Mouse (Mus musculus): Measurements from ENCODE around the gene Arhgap10.
A peak's percentile ranks its signal among the peaks of the same experiment; 100 is the strongest.

Arhgap10 gene

GRCm38 (mm10) chr8:77440324-77440880 is 77.4 kb downstream of the Arhgap10 start:
- peak; percentile 50 for DNase-seq

DNA sequence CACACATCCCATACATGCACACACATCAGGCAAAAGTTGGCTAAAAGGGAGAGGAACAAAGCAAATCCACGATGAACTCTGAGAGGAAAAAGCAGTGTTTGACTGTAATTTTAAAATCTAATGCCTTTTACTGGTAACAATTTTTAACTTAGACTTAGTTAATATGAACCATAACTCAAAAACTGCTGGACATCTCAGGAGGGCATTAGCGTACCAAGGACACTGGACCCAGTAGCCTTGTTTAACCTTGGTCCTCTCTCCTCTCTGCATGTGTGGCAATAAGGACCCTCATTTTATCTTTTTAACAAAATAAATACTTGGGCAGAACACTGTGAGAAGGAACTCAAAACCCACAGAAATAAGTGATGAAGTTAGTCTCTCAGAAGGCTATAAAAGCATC is 78.1 kb downstream of the Arhgap10 start:
- DNase-seq: no peak

GRCm38 (mm10) chr8:77437807-77438493 is 79.8 kb downstream of the Arhgap10 start:
- no peak for DNase-seq

GRCm38 (mm10) chr8:77436013-77436990 is 81.5 kb downstream of the Arhgap10 start:
- DNase-seq: no peak

GRCm38 (mm10) chr8:77433221-77433620 is 84.5 kb downstream of the Arhgap10 start:
- DNase-seq: no peak

- DNase-seq: no peak
These were observed 85.0 kb downstream of the Arhgap10 start for GRCm38 (mm10) chr8:77432726-77433125.

DNA sequence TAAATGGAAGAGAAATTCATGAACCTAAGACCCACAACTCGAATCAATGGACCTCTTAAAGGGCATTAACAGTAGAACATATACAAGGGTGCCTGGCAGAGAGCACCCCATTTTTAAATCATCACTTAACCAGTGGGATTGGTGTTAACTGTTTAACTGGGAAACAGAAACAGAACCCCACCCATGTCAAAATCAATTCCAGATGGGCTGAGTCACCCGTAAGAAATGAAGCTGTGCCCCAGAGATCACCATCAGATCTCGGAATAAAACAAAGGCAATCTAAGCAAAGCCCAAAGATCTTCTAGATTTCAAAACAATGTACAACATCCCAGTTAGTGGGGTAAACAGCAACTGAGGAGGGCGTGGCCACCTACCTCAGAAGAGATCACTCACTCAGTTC is 89.3 kb downstream of the Arhgap10 start:
- DNase-seq: no peak

- no peak for DNase-seq
These were observed 89.7 kb downstream of the Arhgap10 start for GRCm38 (mm10) chr8:77428015-77428414.

GRCm38 (mm10) chr8:77427438-77427837 is 90.3 kb downstream of the Arhgap10 start:
- DNase-seq: no peak

- DNase-seq: no peak
These were observed 93.9 kb downstream of the Arhgap10 start for GRCm38 (mm10) chr8:77423850-77424249.

DNA sequence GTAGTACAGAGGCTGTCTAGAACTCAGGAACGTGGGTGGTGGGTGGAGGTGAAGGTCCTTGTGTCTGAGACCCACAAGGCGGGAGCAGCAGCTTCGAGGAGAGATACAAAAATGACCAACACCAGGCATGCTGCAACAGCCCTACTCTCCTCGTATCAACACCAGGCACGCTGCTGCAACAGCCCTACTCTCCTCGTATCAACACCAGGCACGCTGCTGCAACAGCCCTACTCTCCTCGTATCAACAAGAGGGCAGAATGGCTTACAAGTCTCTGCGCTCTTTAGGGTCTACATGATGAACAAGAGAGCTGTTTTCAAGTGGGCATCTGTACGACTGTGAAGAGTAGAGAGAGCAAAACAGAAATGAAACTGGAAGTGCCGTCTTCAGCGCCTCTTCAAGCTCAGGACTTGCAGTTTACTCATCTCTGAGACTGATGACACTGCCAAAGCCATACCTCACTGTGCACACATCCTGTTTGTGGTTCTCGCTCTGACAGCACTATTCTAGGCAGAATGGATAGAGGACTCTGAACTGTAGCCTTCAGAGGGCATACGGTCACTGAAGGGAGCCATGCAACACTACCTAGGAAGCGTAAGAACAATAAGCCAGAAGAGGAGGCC is 95.0 kb downstream of the Arhgap10 start:
- no peak for DNase-seq

GRCm38 (mm10) chr8:77421596-77421995 is 96.2 kb downstream of the Arhgap10 start:
- no peak for DNase-seq

DNA sequence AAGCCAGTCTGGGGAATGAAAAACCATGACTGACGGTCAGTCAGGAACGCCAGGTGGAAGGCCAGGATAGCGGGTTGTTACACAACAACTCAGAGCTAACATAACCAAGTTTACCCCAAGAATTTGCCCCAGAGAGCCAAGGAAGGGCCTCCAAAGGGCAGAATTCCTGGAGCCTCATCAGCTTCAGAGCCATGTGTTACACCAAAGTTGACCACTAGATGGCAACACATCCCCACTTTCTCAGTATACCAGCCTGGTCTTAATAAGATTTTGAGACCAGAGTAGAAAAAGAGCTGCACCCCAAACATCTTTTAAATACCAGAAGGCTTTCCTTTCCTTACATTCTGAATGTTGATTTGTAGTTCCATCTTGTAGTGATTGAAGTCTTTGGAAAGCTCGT is 98.0 kb downstream of the Arhgap10 start:
- DNase-seq: peak; percentile 78

- no peak for DNase-seq
These were observed 101.0 kb downstream of the Arhgap10 start for GRCm38 (mm10) chr8:77416738-77417137.

DNA sequence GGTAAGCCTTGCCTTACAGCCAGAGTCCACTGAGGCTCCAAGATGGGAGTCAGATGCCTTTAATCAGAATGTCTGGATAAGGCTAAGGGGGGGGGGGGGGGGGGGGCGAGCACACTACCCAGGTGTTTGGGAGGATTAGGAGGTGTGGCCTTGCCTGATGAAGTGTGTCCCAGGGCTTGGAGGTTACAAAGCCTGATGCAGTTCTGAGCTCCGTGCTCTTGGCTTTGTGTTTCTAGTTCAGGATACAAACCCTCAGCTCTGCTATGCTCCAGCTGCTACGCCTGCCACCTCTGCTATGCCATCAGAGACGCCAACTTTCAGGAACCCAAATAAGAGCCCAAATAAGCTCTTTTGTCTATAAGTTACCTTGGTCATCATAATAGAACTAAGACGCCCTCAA is 101.7 kb downstream of the Arhgap10 start:
- no peak for DNase-seq

- no peak for DNase-seq
These were observed 106.5 kb downstream of the Arhgap10 start for GRCm38 (mm10) chr8:77411262-77411661.

GRCm38 (mm10) chr8:77410394-77410793 is 107.4 kb downstream of the Arhgap10 start:
- DNase-seq: no peak

DNA sequence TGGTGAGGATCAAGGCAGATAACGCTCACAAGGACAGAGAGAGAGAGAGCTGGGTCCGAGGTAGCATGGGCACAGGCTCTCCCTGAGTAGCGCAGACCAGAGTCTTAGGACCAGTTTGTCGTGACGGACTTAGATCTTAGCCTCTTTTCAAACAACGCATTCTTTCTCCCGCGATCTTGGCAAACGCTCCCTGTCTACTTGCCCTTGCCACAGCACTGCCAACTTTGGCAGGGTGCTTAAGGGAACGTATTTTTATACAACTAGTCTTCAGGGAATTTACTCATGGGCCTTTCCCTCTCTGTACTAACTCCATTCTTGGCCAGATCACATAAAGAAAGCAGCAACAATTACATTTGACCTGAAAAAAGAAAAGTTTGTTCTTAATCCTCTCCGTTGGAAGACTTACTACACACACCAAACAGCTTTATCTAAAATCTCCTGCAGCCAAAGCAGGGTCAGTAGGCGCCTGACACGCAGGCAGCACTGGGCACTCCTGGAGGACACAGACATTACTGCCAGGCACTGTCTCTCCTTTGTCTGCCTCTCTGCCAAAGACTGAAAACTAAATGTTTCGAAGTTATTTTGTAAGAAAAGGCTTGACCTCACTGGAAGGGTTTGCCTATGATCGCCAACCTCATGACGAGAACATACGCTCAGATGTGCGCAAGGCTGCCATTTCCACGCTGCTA is 109.1 kb downstream of the Arhgap10 start:
- DNase-seq: no peak

GRCm38 (mm10) chr8:77406846-77407245 is 110.9 kb downstream of the Arhgap10 start:
- no peak for DNase-seq

GRCm38 (mm10) chr8:77406444-77406843 is 111.3 kb downstream of the Arhgap10 start:
- DNase-seq: no peak

DNA sequence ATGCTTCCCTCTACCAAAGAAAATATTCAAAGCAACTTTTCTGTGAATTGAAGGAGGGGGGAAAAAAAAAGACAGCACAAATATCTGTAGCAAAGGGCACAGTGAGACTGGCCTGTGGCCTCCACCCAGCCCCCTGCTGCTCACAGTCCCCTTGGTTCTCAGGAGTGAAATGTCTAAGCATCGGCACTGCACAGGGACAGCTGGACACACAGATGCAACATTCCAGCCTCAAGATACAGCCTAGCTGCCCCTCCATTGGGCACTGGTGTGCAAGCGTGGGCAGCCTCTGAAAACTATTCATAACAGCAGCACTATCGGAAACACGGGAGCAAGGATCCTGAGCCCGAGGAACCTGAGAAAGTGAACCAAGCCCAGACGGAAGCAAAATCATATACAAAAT is 113.7 kb downstream of the Arhgap10 start:
- no peak for DNase-seq

DNA sequence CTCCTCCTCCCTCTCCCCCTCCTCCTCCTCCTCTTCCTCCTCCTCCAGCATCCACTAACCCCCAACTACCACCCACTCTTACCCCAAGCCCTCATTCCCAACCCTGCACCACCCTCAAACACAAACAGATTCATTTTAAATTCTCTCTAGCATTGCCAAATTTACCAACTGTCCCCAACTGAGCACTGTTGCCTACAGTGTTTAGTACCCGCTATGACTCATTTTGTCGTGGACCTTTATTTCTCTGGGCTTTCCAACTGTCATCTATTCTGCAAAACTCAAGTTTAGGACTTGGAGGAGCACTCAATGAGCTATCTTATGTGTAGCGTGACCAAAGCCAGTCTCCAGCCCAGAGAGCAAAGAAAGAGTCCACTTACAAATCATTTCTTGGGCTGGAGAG is 115.8 kb downstream of the Arhgap10 start:
- DNase-seq: no peak

DNA sequence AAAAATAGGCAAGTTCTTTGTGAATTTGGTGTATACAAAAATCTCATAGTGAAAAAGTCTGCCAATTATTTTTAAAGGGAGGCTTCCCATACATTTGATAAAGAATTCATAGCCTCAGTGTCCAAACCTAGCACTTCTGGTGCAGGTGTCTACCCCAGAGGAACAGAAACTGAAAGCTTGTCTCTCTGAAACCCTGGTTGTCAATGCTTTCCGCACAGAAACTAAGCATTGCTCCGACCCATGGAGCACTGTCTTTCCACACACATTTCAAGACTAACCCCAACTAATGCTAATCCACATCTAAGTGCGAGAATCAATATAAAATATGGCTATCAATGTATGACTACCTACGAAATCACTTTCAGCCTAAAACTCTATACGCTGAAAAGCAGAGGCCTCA is 116.6 kb downstream of the Arhgap10 start:
- DNase-seq: no peak
